Mouse (Mus musculus): ENCODE measurements around the gene Ctcf. TPM values are rescaled to one million over a fixed set of nuclear protein-coding genes. Genes with fewer than 3 reads are reported as not detected.

Ctcf gene
- total RNA-seq, 2 experiments from 2014 or later = 54.2 to 55.2 TPM

DNA sequence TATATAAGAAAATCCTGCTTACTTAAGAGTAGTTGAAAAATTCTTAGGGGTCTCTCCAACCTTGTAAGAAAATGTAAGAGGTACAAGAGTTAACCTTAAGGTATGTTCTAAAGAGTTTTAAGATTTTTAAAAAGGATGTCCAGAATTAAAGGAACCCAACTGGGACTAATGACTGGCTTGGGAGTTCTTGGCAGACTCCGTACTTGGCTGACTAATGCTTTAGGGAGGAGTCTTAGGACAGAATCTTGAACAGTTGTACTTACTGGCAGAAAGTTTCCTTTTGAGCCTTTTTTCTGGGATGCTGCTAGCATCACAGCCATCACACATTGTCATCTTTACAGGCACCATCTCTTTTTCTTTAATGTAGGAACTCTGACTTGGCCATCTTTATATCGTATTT is 4.1 kb downstream of the Ctcf start:
- no peak for DNase-seq (ENCODE audit: low spot score in 2 of 2)

DNA sequence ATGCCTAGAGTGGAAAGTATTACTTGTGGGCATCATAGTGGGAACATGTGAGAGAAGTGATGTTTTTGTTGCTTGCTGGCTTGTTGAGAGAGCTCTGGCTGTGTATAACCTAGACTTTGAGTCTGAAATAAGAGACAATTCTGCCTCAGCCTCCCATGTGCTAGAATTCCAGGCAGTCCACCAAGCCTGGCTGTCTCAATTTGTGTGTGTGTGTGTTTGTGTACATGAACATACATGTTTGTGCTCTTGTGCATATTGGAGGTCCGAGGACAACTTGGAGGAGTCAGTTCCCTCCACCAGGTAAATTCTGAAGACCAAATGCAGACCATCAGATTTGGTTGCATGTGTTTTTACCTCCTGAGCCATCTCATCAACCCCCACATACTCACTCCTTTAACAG is 8.8 kb downstream of the Ctcf start:
- DNase-seq (ENCODE audit: low spot score in 2 of 2) = no peak

DNA sequence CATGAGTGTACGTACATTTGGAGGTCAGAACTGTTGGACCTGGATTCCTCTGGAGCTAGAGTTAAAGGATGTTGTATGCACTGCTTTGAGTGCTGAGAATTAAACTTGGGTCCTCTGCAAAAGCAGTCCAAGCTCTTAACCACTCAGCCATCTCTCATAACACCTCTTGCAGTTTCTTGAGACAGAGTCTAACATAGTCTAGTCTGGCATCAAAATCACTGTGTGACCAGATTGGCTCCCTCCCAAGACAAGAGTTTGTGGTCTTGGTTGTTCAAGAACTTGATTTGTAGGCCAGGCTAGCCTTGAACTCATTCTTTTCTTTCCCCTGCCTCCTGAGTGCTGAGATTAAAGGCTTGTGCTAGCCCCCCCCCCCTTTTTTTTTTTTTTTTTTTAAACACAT is 12.6 kb downstream of the Ctcf start:
- DNase-seq (ENCODE audit: low spot score in 2 of 2) = no peak

DNA sequence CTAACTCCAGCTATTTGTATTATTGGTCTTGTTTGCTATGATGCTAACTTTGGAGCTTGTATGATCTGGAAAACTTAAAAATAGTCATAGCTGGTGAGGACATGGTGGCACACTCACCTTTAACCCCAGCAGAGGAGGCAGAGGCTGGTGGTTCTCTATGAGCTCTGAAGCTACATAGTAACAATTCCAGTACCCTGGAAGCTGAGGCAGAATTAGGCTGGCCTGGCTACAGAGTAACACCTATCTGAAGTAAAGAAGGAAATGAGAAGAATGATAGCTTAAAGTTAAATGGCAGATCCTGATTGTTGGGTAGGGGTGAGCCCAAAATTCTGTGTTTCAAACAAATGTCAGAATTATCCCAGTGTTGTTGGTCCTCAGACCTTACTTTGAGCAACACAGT is 21.3 kb downstream of the Ctcf start:
- DNase-seq (ENCODE audit: low spot score in 2 of 2) = no peak

DNA sequence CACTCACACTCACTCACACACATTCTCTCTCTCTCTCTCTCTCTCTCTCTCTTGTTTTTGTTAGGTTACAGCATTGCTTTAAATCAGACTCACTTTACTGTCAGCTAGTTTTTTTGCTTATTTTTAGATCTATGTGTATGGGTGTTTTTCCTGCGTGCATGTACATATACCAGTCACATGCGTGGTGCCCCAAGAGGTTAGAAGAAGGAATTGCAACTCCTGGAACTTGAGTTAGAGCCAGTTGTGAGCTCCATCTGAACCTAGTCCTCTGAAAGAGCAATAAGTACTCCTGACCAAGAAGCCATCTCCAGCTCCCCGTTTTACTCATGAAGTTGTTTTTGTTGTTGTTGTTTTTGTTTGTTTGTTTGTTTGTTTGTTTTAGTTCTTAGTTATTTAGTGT is 24.8 kb downstream of the Ctcf start:
- no peak for DNase-seq (ENCODE audit: low spot score in 2 of 2)

DNA sequence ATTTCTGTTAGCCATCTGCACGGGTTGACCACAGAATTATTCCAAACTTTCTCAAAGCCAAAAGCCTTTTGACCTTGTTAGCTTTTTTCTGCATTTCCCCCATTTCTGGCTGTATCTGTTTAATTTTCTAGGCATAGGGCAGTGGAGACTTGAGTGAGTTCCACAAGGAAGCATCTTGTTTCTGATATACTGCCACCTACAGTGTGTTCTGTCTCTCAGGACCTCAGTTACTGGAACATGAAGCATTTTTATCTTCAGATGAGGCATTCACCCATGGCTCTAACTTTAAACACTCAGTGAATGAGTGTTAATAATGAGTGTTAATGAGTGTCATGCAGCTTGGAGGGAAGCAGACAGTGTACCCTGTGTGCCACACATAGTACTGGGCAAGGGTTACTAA is 41.5 kb downstream of the Ctcf start:
- DNase-seq (ENCODE audit: low spot score in 2 of 2) = no peak

DNA sequence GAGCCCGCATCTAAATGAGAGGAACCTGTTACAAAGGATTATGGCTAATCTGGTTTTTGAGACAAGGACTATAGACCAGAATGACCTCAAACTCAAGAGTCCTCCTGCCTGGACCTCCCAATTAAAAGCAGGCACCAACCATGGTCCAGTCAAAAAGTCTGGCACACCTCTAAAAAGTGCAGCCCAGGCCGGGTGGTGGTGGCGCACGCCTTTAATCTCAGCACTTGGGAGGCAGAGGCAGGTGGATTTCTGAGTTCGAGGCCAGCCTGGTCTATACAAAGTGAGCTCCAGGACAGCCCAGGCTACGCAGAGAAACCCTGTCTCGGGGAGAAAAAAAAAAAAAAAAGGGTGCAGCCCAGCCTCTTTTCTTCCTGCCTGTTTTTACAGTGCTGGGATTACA is 49.0 kb downstream of the Ctcf start:
- DNase-seq (ENCODE audit: low spot score in 2 of 2) = no peak

DNA sequence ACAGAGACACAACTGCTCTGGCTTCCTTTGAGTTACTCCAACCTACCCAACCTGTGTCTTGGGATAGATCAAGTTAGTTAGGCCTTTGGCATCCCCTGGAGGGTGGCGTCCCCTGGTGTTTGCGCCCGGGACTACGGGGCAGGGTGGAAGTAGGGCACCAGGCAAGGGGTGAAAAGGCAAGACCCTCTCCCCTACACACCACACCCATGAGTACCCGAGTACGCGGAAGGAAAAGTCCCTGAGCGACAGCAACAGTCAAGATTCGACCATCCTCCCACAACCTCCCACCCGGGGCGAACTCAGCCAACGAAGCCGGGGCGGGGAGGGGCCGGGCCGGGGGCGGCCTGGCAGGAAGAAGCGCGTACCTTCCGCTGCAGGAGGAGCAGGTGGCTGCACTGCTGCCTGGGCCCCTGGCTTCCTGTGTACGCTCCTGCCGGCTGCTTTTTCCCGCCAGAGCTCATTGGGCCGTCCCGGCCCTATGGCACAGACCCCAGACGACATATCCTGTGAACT is 49.5 kb downstream of the Ctcf start, which contains the start of gene Carmil2:
Gene Carmil2 (plus strand): TSS at position 479 of the 513 bp plus-strand sequence.
- DNase-seq (ENCODE audit: low spot score in 2 of 2) = peak; percentile 51 to 72

DNA sequence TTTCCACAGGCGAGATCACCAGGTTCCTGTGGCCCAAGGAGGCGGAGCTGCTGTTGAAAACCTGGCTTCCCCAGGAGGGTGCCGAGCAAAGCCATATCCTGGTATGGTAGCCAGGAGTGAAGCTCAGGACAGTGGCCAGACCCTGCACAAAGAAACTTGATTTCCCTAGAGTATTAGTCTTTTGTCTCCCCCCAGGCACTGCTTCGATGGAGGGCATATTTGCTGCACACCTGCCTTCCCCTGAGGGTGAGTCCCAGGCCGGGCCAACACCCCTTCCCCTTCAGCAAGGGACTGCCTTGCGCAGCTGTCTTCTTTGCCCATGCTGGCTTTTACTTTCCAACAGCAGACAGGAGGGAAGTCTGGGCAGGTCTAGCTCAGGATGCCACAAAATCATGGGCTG is 50.2 kb downstream of the Ctcf start:
- no peak for DNase-seq (ENCODE audit: low spot score in 2 of 2)

DNA sequence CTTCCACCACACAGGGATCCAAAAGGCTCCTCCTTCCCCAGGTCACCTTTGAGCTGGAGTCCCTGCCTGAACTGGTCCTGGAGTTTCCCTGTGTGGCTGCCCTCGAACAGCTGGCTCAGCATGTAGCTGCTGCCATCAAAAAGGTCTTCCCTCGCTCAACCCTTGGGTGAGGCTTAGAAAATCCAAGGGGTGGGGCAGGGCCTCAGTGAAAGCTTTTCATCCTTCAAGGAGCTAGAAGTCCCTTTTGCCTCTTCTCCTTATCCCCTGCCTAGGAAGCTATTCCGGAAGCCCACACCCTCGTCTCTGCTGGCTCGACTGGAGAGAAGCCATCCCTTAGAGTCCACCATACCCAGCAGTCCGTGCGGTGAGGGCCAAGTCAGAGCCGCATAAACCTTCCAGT is 51.1 kb downstream of the Ctcf start:
- DNase-seq (ENCODE audit: low spot score in 2 of 2) = no peak

DNA sequence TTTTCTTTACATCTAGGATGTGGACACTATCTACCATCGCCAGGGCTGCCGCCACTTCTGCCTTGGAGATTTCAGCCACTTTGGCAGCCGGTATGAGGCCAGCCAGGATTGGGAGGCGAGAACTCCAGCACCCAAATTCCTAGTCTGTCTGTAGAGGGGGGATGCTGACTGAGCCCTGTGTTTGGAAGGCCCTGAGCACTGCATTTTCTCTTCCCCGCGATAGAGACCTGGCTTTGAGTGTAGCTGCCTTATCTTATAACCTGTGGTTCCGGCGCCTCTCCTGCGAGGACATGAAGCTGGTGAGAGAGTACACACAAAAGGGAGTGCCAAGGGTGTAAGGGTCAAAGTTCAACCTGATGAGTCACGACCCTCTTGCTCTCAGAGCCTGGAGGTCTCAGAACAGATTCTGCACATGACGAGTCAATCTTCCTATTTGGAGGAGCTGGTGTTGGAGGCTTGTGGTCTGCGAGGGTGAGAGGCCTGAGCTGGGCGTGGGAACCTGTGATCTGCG is 51.9 kb downstream of the Ctcf start:
- DNase-seq (ENCODE audit: low spot score in 2 of 2) = no peak

DNA sequence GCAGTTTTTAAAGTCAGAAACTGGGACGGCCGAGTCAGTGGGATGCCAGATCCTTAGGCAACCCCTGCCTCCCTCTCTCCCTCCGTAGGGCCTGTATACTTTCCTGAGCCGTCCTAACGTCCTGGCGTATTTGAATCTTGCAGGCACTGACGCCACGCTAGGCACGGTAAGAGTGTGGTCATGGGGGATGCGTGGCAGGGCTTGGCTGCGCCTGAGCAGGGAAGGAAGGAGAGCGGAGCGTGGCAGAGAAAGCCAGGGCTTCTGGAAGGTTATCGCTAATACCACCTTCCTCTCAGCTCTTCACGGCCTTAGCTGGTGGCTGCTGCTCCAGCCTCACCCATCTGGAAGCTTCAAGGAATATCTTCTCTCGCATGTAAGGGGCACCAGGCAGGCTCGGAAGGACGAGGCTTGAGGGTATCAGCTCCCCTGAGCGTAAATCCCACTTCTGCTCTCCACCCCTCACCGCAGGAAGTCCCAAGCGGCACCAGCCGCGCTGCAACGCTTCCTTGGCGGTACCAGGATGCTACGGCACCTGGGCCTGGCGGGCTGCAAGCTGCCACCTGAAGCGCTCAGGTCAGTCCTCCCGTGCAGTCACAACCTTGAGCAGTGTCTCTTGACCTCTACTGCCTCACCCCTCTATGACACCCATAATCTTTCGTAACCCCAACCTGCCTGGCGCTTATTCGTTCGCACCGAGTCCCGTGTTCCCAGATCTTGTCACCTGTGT is 53.1 kb downstream of the Ctcf start:
- no peak for DNase-seq (ENCODE audit: low spot score in 2 of 2)

DNA sequence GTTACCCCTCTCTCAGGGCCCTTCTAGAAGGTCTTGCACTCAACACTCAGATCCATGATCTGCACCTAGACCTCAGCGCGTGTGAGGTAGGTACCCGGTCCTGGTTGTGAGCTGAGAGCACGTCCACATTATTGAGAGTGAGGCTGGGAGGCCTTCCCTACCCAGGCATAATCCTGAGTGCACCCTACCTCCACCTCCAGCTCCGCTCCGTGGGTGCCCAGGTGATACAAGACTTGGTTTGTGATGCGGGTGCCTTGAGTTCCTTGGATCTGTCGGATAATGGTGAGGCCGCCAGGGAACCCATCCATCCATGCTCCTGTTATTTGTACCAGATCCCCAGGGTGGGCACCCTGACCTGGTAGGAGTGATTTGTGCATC is 53.6 kb downstream of the Ctcf start:
- no peak for DNase-seq (ENCODE audit: low spot score in 2 of 2)

DNA sequence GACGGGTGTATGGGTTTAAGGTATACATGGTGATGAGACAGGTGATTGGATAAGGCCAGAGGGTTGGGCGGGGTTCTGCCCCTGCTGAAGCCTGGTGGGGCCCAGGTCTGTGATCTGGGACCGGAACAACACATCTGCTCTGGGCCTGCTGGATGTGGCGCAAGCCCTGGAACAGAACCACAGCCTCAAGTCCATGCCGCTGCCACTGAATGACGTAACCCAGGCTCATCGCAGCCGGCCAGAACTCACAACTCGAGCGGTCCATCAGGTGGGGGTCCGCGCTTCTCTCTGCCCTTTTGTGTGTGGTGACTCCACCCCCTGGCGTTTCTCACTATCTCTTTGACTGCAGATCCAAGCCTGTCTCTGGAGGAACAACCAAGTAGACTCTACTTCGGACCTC is 54.6 kb downstream of the Ctcf start:
- DNase-seq (ENCODE audit: low spot score in 2 of 2) = no peak

DNA sequence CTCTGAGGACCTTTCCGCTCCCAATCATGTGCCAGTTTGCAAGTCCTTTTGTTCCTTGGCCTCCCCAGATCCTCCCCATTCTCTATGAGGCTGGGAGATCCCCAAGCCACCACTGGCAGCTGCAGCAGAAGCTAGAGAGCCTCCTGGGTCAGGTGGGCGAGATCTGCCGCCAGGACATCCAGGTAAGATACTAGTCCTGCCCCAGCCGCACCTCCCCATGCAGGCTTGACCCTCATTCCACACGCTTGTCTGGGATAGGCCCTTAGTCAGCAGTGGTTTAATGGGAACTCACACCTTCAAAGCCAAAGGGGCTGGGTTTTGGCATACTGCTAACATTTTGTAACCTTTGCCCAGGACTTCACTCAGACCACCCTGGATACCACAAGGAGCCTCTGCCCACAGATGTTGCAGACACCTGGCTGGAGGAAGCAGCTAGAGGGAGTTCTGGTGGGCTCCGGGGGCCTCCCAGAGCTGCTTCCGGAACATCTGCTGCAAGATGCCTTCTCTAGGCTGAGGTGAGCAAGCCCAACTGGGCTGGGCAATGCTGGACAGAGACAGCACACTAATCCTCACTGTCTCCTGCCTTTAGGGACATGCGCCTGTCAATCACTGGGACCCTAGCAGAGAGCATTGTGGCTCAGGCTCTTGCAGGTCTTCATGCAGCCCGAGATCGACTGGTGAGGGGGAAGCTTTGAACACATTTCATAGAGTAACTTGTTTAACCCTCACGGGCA is 56.2 kb downstream of the Ctcf start:
- DNase-seq (ENCODE audit: low spot score in 2 of 2) = no peak

DNA sequence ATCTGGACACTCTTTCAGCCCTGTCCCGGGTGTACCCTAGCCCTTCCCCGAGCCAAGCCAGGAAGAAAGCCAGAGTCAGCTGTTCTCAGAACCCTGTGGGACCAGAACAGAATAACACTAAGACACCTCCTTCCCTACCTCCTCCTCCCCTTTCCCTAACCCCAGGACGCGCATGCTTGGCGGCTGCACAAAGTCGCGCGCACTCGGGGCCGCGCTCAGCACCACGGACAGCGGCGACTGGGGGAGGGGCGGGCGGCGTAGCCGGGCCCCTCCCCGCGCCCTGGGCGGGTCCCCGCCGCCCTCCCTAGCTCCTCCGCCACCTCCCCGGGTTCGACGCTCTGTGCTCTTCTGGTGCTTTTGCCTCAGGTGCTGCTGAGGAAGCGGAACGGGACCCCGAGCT is 57.3 kb downstream of the Ctcf start:
- DNase-seq (ENCODE audit: low spot score in 2 of 2) = peak; percentile 67 to 78

DNA sequence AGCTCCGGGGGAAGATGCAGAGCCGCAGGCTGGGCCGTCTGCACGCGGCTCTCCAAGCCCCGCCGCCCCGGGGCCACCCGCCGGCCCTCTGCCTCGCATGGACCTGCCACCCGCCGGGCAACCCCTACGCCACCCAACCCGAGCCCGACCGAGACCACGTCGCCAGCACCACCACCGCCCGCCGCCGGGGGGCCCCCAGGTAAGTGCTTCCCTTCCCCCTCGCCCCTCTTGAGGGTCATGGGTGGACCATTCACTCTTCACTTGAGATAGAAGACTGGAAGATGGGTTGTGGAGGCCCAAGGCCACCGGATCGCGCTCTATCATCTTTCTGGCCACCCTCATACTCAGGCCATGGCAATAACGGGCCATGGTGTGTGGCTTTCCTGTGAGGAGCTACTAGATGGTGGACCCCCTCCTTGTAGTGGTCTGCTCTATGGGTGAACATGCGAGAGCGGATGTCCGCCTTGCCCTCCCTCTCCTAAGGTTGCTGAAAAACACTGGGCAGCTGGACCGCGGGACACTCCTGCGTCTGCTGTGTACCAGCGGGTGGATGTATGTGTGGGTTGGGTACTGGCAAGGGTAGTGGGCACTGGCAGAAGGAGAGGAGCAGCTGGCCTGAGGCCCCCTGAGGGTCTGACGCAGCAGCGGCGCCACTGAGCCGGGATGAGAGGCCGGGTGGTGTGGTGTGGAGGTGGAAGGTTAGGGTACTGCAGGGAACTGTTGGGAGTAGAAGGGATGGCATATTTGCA is 57.9 kb downstream of the Ctcf start:
- no peak for DNase-seq (ENCODE audit: low spot score in 2 of 2)

DNA sequence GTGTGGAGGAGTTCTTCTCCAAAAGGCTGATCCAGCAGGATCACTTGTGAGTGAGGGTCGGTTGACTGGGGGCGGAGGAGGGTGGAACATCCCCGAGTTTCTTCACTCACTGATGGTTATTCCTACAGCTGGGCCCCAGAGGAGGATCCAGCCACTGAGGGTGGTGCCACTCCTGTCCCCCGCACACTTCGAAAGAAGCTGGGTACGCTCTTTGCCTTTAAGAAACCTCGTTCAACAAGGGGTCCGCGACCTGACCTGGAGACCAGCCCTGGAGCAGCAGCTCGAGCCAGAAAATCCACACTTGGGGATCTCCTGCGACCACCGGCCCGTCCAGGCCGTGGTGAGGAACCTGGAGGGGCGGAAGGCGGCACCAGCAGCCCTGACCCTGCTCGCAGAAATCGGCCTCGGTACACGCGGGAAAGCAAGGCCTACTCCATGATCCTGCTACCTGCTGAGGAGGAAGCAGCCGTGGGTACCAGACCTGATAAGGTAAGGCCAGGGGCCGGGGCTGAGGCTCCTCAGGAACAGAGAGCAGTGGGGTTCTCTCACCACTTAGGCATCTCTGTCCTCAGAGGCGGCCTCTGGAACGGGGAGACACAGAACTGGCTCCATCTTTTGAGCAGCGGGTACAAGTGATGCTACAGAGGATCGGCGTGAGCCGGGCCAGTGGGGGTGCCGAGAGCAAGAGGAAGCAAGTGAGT is 58.9 kb downstream of the Ctcf start:
- DNase-seq (ENCODE audit: low spot score in 2 of 2) = no peak

DNA sequence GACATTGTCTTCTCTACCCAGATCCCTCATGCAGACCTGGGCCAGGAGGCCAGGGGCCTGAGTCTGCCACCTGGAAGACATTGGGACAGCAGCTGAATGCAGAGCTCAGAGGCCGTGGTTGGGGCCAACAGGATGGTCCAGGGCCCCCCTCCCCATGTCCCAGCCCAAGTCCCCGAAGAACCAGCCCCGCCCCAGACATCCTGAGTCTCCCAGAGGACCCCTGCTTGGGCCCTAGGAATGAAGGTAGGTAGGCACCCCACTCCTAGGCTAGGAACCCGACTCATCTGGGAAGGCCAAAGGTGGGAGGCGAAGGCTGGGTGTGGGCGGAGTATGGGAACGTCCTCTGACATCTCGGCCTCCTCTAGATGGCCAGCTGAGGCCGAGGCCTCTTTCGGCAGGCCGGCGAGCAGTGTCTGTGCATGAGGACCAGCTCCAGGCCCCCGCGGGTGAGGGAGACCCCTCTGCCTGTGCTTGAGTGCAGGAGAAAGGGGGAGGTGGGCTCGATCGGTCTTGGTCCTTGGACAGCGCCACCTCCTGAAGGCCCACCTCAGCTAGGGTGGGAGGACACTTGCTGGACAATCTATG is 60.9 kb downstream of the Ctcf start:
- DNase-seq (ENCODE audit: low spot score in 2 of 2) = no peak

DNA sequence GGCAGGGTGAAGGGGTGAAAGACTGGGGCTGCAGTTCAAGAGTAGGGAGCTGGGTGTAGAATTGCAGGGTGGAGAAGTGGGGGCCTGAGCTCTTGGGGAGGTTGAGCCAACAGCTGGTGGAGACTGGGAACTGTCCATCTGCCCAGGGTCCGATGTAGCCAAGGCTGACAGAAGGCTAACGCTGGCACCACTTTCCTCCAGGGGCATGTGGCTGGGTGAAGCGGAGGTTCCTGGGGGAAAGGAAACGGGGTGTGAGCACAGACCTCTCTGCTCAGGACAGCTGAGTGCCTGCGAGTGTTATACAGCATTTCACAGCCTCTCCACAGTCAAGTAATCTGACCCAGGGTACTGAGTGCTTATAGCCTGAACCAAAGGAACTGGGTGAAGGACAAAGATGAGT is 62.4 kb downstream of the Ctcf start:
- no peak for DNase-seq (ENCODE audit: low spot score in 2 of 2)

Data from adrenal gland, adult 18-20 months (tissue).